Mouse (Mus musculus): ENCODE results near the gene Gm10577. TPM values are rescaled to one million over a fixed set of nuclear protein-coding genes. Genes with fewer than 3 reads are reported as not detected.

Gm10577 gene
- polyA plus RNA-seq, 1 experiment from 2014 or later = not detected

- no peak for ATAC-seq (ENCODE audit: insufficient read depth, low FRiP score, low read depth)
These were observed 6.5 kb upstream of the Gm10577 start for GRCm38 (mm10) chr4:101026995-101027394.

GRCm38 (mm10) chr4:101026566-101026965 lies 6.1 kb upstream of the Gm10577 start:
- Histone ChIP-seq H3K36me3 (no peaks in the 10 kb centered on the region), H3K4me3 (replicated peaks) (no peak overlapping the region), H3K4me2 (no peak overlapping the region), H3K4me1 (no peaks in the 10 kb centered on the region), H3K9me3 (no peaks in the 10 kb centered on the region), H3K27ac (no peak overlapping the region), H3K9ac (no peak overlapping the region), H3K27me3 (replicated peaks) (no peaks in the 10 kb centered on the region)
- ATAC-seq (ENCODE audit: insufficient read depth, low FRiP score, low read depth) = no peak
- 65% methylated on average over 5 of the region's 5 CpGs for WGBS

More at GRCm38 (mm10) chr4:101026995-101027394, 6.5 kb upstream of the Gm10577 start:
- H3K9me3 ChIP-seq = no peaks in the 10 kb centered on the region
- no peaks in the 10 kb centered on the region for H3K36me3 ChIP-seq
- no peaks in the 10 kb centered on the region for H3K27me3 ChIP-seq (replicated peaks)
- no peak overlapping the region for H3K9ac ChIP-seq
- H3K27ac ChIP-seq = no peak overlapping the region
- H3K4me1 ChIP-seq = no peaks in the 10 kb centered on the region
- WGBS = 71% methylated on average over 2 of the region's 2 CpGs
- no peak overlapping the region for H3K4me2 ChIP-seq
- H3K4me3 ChIP-seq (replicated peaks) = no peak overlapping the region

GRCm38 (mm10) chr4:101017806-101018205 lies 2.7 kb downstream of the Gm10577 start:
- Histone ChIP-seq H3K27ac (no peak overlapping the region), H3K4me2 (no peak overlapping the region), H3K4me1 (no peaks in the 10 kb centered on the region), H3K27me3 (replicated peaks) (no peaks in the 10 kb centered on the region), H3K4me3 (replicated peaks) (no peak overlapping the region), H3K36me3 (no peaks in the 10 kb centered on the region), H3K9me3 (no peaks in the 10 kb centered on the region), H3K9ac (no peak overlapping the region)
- 81% methylated on average over 4 of the region's 4 CpGs for WGBS
- no peak for ATAC-seq (ENCODE audit: insufficient read depth, low FRiP score, low read depth)

- 91% methylated on average over 4 of the region's 4 CpGs for WGBS
These were observed 11.4 kb downstream of the Gm10577 start for GRCm38 (mm10) chr4:101009092-101009491.

GRCm38 (mm10) chr4:101008362-101008769 lies 12.1 kb downstream of the Gm10577 start:
- Histone ChIP-seq H3K4me1 (no peaks in the 10 kb centered on the region), H3K27me3 (replicated peaks) (no peaks in the 10 kb centered on the region), H3K9me3 (no peaks in the 10 kb centered on the region), H3K4me2 (no peak overlapping the region), H3K4me3 (replicated peaks) (no peak overlapping the region), H3K27ac (no peak overlapping the region), H3K9ac (no peak overlapping the region), H3K36me3 (no peaks in the 10 kb centered on the region)
- no peak for ATAC-seq (ENCODE audit: insufficient read depth, low FRiP score, low read depth)
- WGBS = 74% methylated on average over 5 of the region's 5 CpGs

More at GRCm38 (mm10) chr4:101009092-101009491, 11.4 kb downstream of the Gm10577 start:
- Histone ChIP-seq H3K4me1 (no peaks in the 10 kb centered on the region), H3K4me2 (no peak overlapping the region), H3K36me3 (no peaks in the 10 kb centered on the region), H3K27me3 (replicated peaks) (no peaks in the 10 kb centered on the region), H3K4me3 (replicated peaks) (no peak overlapping the region), H3K9me3 (no peaks in the 10 kb centered on the region), H3K27ac (no peak overlapping the region), H3K9ac (no peak overlapping the region)
- ATAC-seq (ENCODE audit: insufficient read depth, low FRiP score, low read depth) = no peak

GRCm38 (mm10) chr4:101002961-101003360 lies 17.5 kb downstream of the Gm10577 start:
- no peaks in the 10 kb centered on the region for H3K4me1 ChIP-seq
- WGBS = 89% methylated on average over 16 of the region's 16 CpGs
- H3K9ac ChIP-seq = no peak overlapping the region
- H3K27me3 ChIP-seq (replicated peaks) = no peaks in the 10 kb centered on the region
- H3K4me3 ChIP-seq (replicated peaks) = no peak overlapping the region
- no peak overlapping the region for H3K4me2 ChIP-seq
- H3K27ac ChIP-seq = no peak overlapping the region
- H3K36me3 ChIP-seq = peaks cover 8% of the 10 kb centered on the region; the same call in 1 of the 2 replicates
- no peak for ATAC-seq (ENCODE audit: insufficient read depth, low FRiP score, low read depth)
- H3K9me3 ChIP-seq = no peaks in the 10 kb centered on the region

GRCm38 (mm10) chr4:101001073-101001472 lies 19.4 kb downstream of the Gm10577 start:
- ATAC-seq (ENCODE audit: insufficient read depth, low FRiP score, low read depth) = no peak
- Histone ChIP-seq H3K4me2 (no peak overlapping the region), H3K9ac (no peak overlapping the region), H3K27ac (no peak overlapping the region), H3K4me3 (replicated peaks) (no peak overlapping the region), H3K4me1 (no peaks in the 10 kb centered on the region), H3K36me3 (peaks cover 8% of the 10 kb centered on the region; the same call in 1 of the 2 replicates), H3K27me3 (replicated peaks) (no peaks in the 10 kb centered on the region), H3K9me3 (no peaks in the 10 kb centered on the region)
- 89% methylated on average over 6 of the region's 6 CpGs for WGBS

GRCm38 (mm10) chr4:101000622-101001021 lies 19.9 kb downstream of the Gm10577 start:
- Histone ChIP-seq H3K36me3 (peaks cover 8% of the 10 kb centered on the region; the same call in 1 of the 2 replicates), H3K27ac (no peak overlapping the region), H3K9ac (no peak overlapping the region), H3K4me1 (no peaks in the 10 kb centered on the region), H3K9me3 (no peaks in the 10 kb centered on the region), H3K27me3 (replicated peaks) (no peaks in the 10 kb centered on the region), H3K4me2 (no peak overlapping the region), H3K4me3 (replicated peaks) (no peak overlapping the region)
- 92% methylated on average over 3 of the region's 3 CpGs for WGBS
- no peak for ATAC-seq (ENCODE audit: insufficient read depth, low FRiP score, low read depth)

GRCm38 (mm10) chr4:100998906-100999305 lies 21.6 kb downstream of the Gm10577 start:
- 88% methylated on average over 8 of the region's 8 CpGs for WGBS
- no peak overlapping the region for H3K4me2 ChIP-seq
- H3K36me3 ChIP-seq = peaks cover 8% of the 10 kb centered on the region; the same call in 1 of the 2 replicates
- no peaks in the 10 kb centered on the region for H3K4me1 ChIP-seq
- H3K9me3 ChIP-seq = no peaks in the 10 kb centered on the region
- no peaks in the 10 kb centered on the region for H3K27me3 ChIP-seq (replicated peaks)
- H3K9ac ChIP-seq = no peak overlapping the region
- no peak overlapping the region for H3K4me3 ChIP-seq (replicated peaks)
- H3K27ac ChIP-seq = no peak overlapping the region
- no peak for ATAC-seq (ENCODE audit: insufficient read depth, low FRiP score, low read depth)

- Histone ChIP-seq H3K27ac (no peak overlapping the region), H3K4me1 (no peaks in the 10 kb centered on the region), H3K4me2 (no peak overlapping the region), H3K27me3 (replicated peaks) (no peaks in the 10 kb centered on the region), H3K4me3 (replicated peaks) (no peak overlapping the region), H3K9ac (no peak overlapping the region), H3K9me3 (no peaks in the 10 kb centered on the region), H3K36me3 (peaks cover 8% of the 10 kb centered on the region)
- ATAC-seq (ENCODE audit: insufficient read depth, low FRiP score, low read depth) = no peak
- WGBS = 19% methylated on average over 2 of the region's 2 CpGs
These were observed 22.4 kb downstream of the Gm10577 start for GRCm38 (mm10) chr4:100998145-100998544.

- H3K4me2 ChIP-seq = no peak overlapping the region
- no peak overlapping the region for H3K4me3 ChIP-seq (replicated peaks)
- WGBS = 81% methylated on average over 4 of the region's 4 CpGs
- ATAC-seq (ENCODE audit: insufficient read depth, low FRiP score, low read depth) = no peak
- H3K9ac ChIP-seq = no peak overlapping the region
- no peaks in the 10 kb centered on the region for H3K9me3 ChIP-seq
- H3K4me1 ChIP-seq = no peaks in the 10 kb centered on the region
- no peaks in the 10 kb centered on the region for H3K27me3 ChIP-seq (replicated peaks)
- H3K27ac ChIP-seq = no peak overlapping the region
- H3K36me3 ChIP-seq = peaks cover 17% of the 10 kb centered on the region
These were observed 24.3 kb downstream of the Gm10577 start for GRCm38 (mm10) chr4:100996060-100996651.

GRCm38 (mm10) chr4:100995617-100996016 lies 24.9 kb downstream of the Gm10577 start:
- H3K4me2 ChIP-seq = no peak overlapping the region
- 91% methylated on average over 5 of the region's 5 CpGs for WGBS
- H3K36me3 ChIP-seq = peaks cover 19% of the 10 kb centered on the region
- no peak for ATAC-seq (ENCODE audit: insufficient read depth, low FRiP score, low read depth)
- no peak overlapping the region for H3K9ac ChIP-seq
- H3K9me3 ChIP-seq = no peaks in the 10 kb centered on the region
- H3K27me3 ChIP-seq (replicated peaks) = no peaks in the 10 kb centered on the region
- no peak overlapping the region for H3K27ac ChIP-seq
- H3K4me3 ChIP-seq (replicated peaks) = no peak overlapping the region
- H3K4me1 ChIP-seq = no peaks in the 10 kb centered on the region

All from stomach, embryonic 15.5 days (tissue).